Mouse (Mus musculus) CH12.LX (cell line): ENCODE measurements around the gene Med22. TPM values are rescaled to one million over a fixed set of nuclear protein-coding genes. Genes with fewer than 3 reads are reported as not detected.

Source experiments
- DNase-seq: peaks from one replicate; pipeline ENCODE4 v3.0.0-alpha.2; 2013; ENCODE audit errors: extremely low read depth
- H3K27ac ChIP-seq: 2 replicates; pipeline ENCODE4 v1.5.1; 2012; ENCODE audit warnings: low read depth, mild to moderate bottlenecking, control low read depth, moderate library complexity; ENCODE audit not compliant: insufficient read depth
- H3K27me3 ChIP-seq: replicated peaks from 2 replicates; pipeline ENCODE3; 2012; ENCODE audit warnings: inconsistent platforms
- H3K36me3 ChIP-seq, 2 experiments: replicated peaks in 1 of 2; 2 replicates each; pipeline versions ENCODE3 to v1.6.1; 2012; ENCODE audit warnings: inconsistent platforms in 1 of 2, low read length in 1 of 2, mild to moderate bottlenecking in 1 of 2, mixed read lengths in 1 of 2, moderate library complexity in 1 of 2; ENCODE audit not compliant: control insufficient read depth in 1 of 2, insufficient read depth in 1 of 2
- H3K4me1 ChIP-seq, 2 experiments: 2 replicates each; pipeline ENCODE4 v1.6.1; 2012; ENCODE audit warnings: inconsistent platforms in 1 of 2, moderate library complexity in 1 of 2; ENCODE audit not compliant: insufficient read depth in 2 of 2, control insufficient read depth in 1 of 2
- H3K4me2 ChIP-seq: 2 replicates; pipeline ENCODE4 v1.6.1; 2012; ENCODE audit warnings: low read depth, mild to moderate bottlenecking, control low read depth; ENCODE audit not compliant: poor library complexity, insufficient read depth, severe bottlenecking
- H3K4me3 ChIP-seq, 3 experiments: fragments of 150-350 bp in 1 of 3; sonication (generic) in 1 of 3; replicated peaks in 1 of 3; 2 replicates each; pipeline versions ENCODE3 to v1.5.1; 2011 to 2012; ENCODE audit warnings: low read depth in 2 of 3, low read length in 2 of 3, mild to moderate bottlenecking in 2 of 3, moderate library complexity in 2 of 3, control low read depth in 1 of 3, improper control_type of control experiment in 1 of 3, inconsistent platforms in 1 of 3, mixed read lengths in 1 of 3; ENCODE audit not compliant: poor library complexity in 1 of 3
- H3K79me2 ChIP-seq: replicated peaks from 2 replicates; pipeline ENCODE4 v1.6.1; 2012; ENCODE audit warnings: mild to moderate bottlenecking, moderate library complexity; ENCODE audit not compliant: control insufficient read depth, poor library complexity, insufficient read depth, severe bottlenecking; ENCODE audit errors: extremely low read depth
- H3K9ac ChIP-seq: 2 replicates; pipeline ENCODE4 v1.6.1; 2012; ENCODE audit warnings: low read depth, mild to moderate bottlenecking, control low read depth, moderate library complexity; ENCODE audit not compliant: insufficient read depth
- H3K9me3 ChIP-seq: replicated peaks from 2 replicates; pipeline ENCODE3; 2012; ENCODE audit warnings: low read length, inconsistent platforms, mixed read lengths
- CHD2 ChIP-seq: IDR thresholded peaks from 2 replicates; pipeline ENCODE4 v1.6.1; 2011; ENCODE audit warnings: low read length, improper control_type of control experiment
- CTCF ChIP-seq, 2 experiments: IDR thresholded peaks in 1 of 2; conservative IDR thresholded peaks in 1 of 2; 2 replicates each; pipeline ENCODE4 v1.5.1; 2011 to 2012; ENCODE audit warnings: low read depth in 2 of 2, low read length in 2 of 2, improper control_type of control experiment in 1 of 2, inconsistent platforms in 1 of 2, mild to moderate bottlenecking in 1 of 2, moderate library complexity in 1 of 2
- ELF1 ChIP-seq: IDR thresholded peaks from 2 replicates; pipeline ENCODE4 v1.6.1; 2014; ENCODE audit warnings: low read depth, mild to moderate bottlenecking, inconsistent platforms, low read length, improper control_type of control experiment
- KAT2A ChIP-seq: IDR thresholded peaks from 2 replicates; pipeline ENCODE4 v1.6.1; 2012; ENCODE audit warnings: low read length, improper control_type of control experiment, inconsistent platforms; ENCODE audit not compliant: insufficient replicate concordance
- MEF2A ChIP-seq: IDR thresholded peaks from 2 replicates; pipeline ENCODE4 v1.6.1; 2014; ENCODE audit warnings: low read depth, mild to moderate bottlenecking, inconsistent platforms, low read length, improper control_type of control experiment, borderline replicate concordance
- NELFE ChIP-seq: IDR thresholded peaks from 2 replicates; pipeline ENCODE4 v1.6.1; 2011; ENCODE audit warnings: low read depth, low read length, improper control_type of control experiment
- NRF1 ChIP-seq: IDR thresholded peaks from 2 replicates; pipeline ENCODE4 v1.6.1; 2014; ENCODE audit warnings: low read depth, mild to moderate bottlenecking, inconsistent platforms, low read length, improper control_type of control experiment, moderate library complexity
- PAX5 ChIP-seq: IDR thresholded peaks from 2 replicates; pipeline ENCODE4 v1.6.1; 2012; ENCODE audit warnings: low read length, inconsistent platforms, mixed read lengths
- POLR2AphosphoS2 ChIP-seq: IDR thresholded peaks from 2 replicates; pipeline ENCODE4 v1.6.1; 2011; ENCODE audit warnings: low read depth, low read length, improper control_type of control experiment
- TBP ChIP-seq: conservative IDR thresholded peaks from 2 replicates; pipeline ENCODE4 v1.6.1; 2011; ENCODE audit warnings: low read depth, low read length, improper control_type of control experiment
- UBTF ChIP-seq: IDR thresholded peaks from 2 replicates; pipeline ENCODE4 v1.6.1; 2012; ENCODE audit warnings: low read depth, mild to moderate bottlenecking, inconsistent platforms, low read length, improper control_type of control experiment, moderate library complexity
- USF1 ChIP-seq: IDR thresholded peaks from 2 replicates; pipeline ENCODE4 v1.6.1; 2014; ENCODE audit warnings: low read depth, mild to moderate bottlenecking, inconsistent platforms, low read length, improper control_type of control experiment
- ZNF384 ChIP-seq: IDR thresholded peaks from 2 replicates; pipeline ENCODE4 v1.6.1; 2012; ENCODE audit warnings: low read depth, low read length, improper control_type of control experiment, inconsistent platforms
- dilution Hi-C: fragments of 300-500 bp; cut with MboI; formaldehyde crosslinking; loops from 2 replicates; pipeline ENCODE4 v1.14.3; 2020; ENCODE audit warnings: low sequenced_read_pairs; ENCODE audit not compliant: extremely low pct_unique_long_range_greater_than_20kb, extremely low pct_ligation_motif_present
- in situ Hi-C: fragments of 300-500 bp; cut with MboI; formaldehyde crosslinking; loops from 3 replicates; pipeline ENCODE4 v1.14.3; 2019; ENCODE audit warnings: low sequenced_read_pairs, low pct_ligation_motif_present, low pct_unique_long_range_greater_than_20kb, mixed read lengths
- polyA plus RNA-seq: library from polyadenylated mRNA; unstranded; fragments of >175 nt; gene quantifications from 2 replicates; pipeline ENCODE4 v1.2.1, GENCODE M21; 2012; ENCODE audit warnings: low read depth; ENCODE audit not compliant: insufficient read length
- total RNA-seq, 2 experiments: library from RNA; depleted of rRNA; stranded (reverse); fragments of 300-350 nt in 1 of 2; fragments of >200 nt in 1 of 2; gene quantifications; 2 replicates each; pipeline ENCODE4 v1.2.3; 2012 to 2014

Med22 gene
- total and polyA plus RNA-seq, 3 experiments, result 27.7 to 42.1 (median 37.3) TPM

GRCm38 (mm10) chr2:26954735-26955395, 44.4 kb upstream of the Med22 start:
- no peak overlapping the region for H3K27ac ChIP-seq
- in situ Hi-C loops (no loop called here), dilution Hi-C loops (no loop called here)
- H3K36me3 ChIP-seq, result peaks cover 71 to 92% of the 10 kb centered on the region in 2 experiments
- H3K4me3 ChIP-seq, result no peak overlapping the region
- no peaks in the 10 kb centered on the region for H3K79me2 ChIP-seq
- no peaks in the 10 kb centered on the region for H3K27me3 ChIP-seq
- peaks cover 0 to 5% of the 10 kb centered on the region in 2 experiments; a peak in 1 of 4 replicates for H3K4me1 ChIP-seq
- H3K9ac ChIP-seq, result no peak overlapping the region
- no peak for TF ChIP-seq NRF1
- TF ChIP-seq POLR2AphosphoS2, result no peak
- no peak for TF ChIP-seq MEF2A
- no peak for TF ChIP-seq UBTF
- no peak for TF ChIP-seq CHD2
- no peak for TF ChIP-seq NELFE
- TF ChIP-seq USF1, result no peak
- no peak for TF ChIP-seq ELF1
- TF ChIP-seq CTCF (conservative IDR thresholded peaks at IDR 0.05 in 1 of 2, IDR thresholded peaks at IDR 0.05 in 1 of 2; ENCODE audit: low read depth in 2 of 2, low read length in 2 of 2), result no peak
- no peak for DNase-seq
- no peak overlapping the region for H3K4me2 ChIP-seq
- H3K9me3 ChIP-seq, result no peaks in the 10 kb centered on the region

GRCm38 (mm10) chr2:26952866-26953265, 42.4 kb upstream of the Med22 start:
- Histone ChIP-seq H3K9me3 (no peaks in the 10 kb centered on the region), H3K79me2 (no peaks in the 10 kb centered on the region), H3K4me1 (peaks cover 0 to 5% of the 10 kb centered on the region in 2 experiments; a peak in 1 of 4 replicates), H3K27ac (no peak overlapping the region), H3K36me3 (peaks cover 65 to 95% of the 10 kb centered on the region in 2 experiments), H3K4me2 (no peak overlapping the region), H3K4me3 (no peak overlapping the region), H3K27me3 (no peaks in the 10 kb centered on the region), H3K9ac (no peak overlapping the region)
- DNase-seq, result no peak
- dilution Hi-C loops, result no loop called here
- TF ChIP-seq CHD2 (no peak), PAX5 (no peak), KAT2A (no peak), NRF1 (no peak), ZNF384 (no peak), POLR2AphosphoS2 (no peak), TBP (no peak)
- in situ Hi-C loops, result no loop called here

- peaks cover 0 to 5% of the 10 kb centered on the region in 2 experiments; a peak in 1 of 4 replicates for H3K4me1 ChIP-seq
- peaks cover 61 to 94% of the 10 kb centered on the region in 2 experiments for H3K36me3 ChIP-seq
- H3K4me2 ChIP-seq, result no peak overlapping the region
- no peak overlapping the region for H3K4me3 ChIP-seq
- no peaks in the 10 kb centered on the region for H3K9me3 ChIP-seq
- no peak for DNase-seq
- H3K9ac ChIP-seq, result no peak overlapping the region
- no peaks in the 10 kb centered on the region for H3K27me3 ChIP-seq
- TF ChIP-seq NRF1, result no peak
- no peak overlapping the region for H3K27ac ChIP-seq
- in situ Hi-C loops (no loop called here), dilution Hi-C loops (no loop called here)
- H3K79me2 ChIP-seq, result no peaks in the 10 kb centered on the region
These were observed 41.7 kb upstream of the Med22 start for GRCm38 (mm10) chr2:26952193-26952592.
